Mouse (Mus musculus): ENCODE measurements around the gene Slc25a12.

GRCm38 (mm10) chr2:71376433-71376906, 8.9 kb upstream of the Slc25a12 start:
- TF ChIP-seq POLR2A (IDR thresholded peaks at IDR 0.05; ENCODE audit: insufficient read length, low read depth) (no peak), TCF12 (IDR thresholded peaks at IDR 0.05; ENCODE audit: insufficient read depth, poor library complexity, severe bottlenecking) (no peak), USF1 (IDR thresholded peaks at IDR 0.05; ENCODE audit: low read depth) (no peak), POLR2AphosphoS2 (IDR thresholded peaks at IDR 0.05; ENCODE audit: insufficient read length, low read depth) (no peak), REST (IDR thresholded peaks at IDR 0.05; ENCODE audit: insufficient read depth, insufficient read length) (no peak), MYOD1 (IDR thresholded peaks at IDR 0.05; ENCODE audit: control insufficient read depth in 1 of 3, insufficient read length in 2 of 3, low read depth in 2 of 3) (no peak)
